Mouse (Mus musculus) layer of hippocampus, adult 6 months (tissue): ENCODE data around the gene Gm26558. TPM values are rescaled to one million over a fixed set of nuclear protein-coding genes. Genes with fewer than 3 reads are reported as not detected.

Experiments
- long read RNA-seq, 2 experiments: library from polyadenylated mRNA; unstranded; transcript quantifications; one replicate each; pipeline ENCODE4 v2.0.0; 2019 to 2020
- polyA plus RNA-seq: library from polyadenylated mRNA; unstranded; fragments of <200 nt; fragmentation: Nextera tagmentation; gene quantifications from 2 replicates; pipeline ENCODE4 v1.2.3, GENCODE M21; 2021

Gm26558 gene
- 1.3 and 2.3 TPM in 2 replicates for polyA plus RNA-seq
- long read RNA-seq, experiment 1: 0 reads
- long read RNA-seq, experiment 2, partial matches to known transcripts: 0 of 1 reads
- long read RNA-seq, experiment 2, other reads (novel, unspliced or antisense): 0 of 1 reads

DNA sequence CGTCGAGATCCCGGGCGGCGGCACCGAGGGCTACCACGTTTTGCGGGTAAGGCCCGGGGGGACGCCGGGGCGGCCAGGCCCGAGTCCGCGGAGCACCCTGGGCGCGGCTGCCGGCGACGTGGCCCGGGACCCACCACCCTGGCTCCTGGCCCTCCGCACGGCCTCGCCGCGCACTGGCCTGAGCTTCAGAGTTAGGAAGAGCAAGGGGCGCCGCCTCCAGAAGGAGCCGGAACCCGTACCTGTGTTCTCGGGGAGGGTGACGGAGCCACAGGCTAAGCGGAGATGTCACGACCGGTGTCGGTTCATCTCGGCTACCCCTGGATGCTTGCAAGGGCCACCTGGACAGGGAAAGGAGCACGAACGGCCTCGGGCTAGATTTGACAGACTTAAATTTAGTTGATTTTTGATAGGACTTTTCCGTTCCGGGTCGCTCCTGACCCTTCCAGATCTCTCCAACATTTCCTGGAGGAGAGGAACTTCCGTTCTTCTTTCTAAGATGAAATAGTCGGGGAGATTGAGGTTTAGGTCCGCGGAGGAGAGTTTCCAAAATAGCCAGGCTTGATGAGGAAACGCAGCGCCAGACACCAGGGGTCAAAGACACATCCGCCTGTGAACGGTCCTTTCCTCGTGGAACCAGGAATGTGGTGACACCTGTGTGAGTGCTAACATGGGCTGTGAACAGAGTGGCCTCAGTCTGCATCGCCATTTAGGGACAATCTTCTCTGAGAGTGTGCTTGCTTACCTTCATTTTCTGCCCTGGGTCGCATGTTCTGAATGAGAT is at the start of gene Gm26558:
Gene Gm26558, minus strand, starts transcription at position 394 of the 781 bp plus-strand sequence.

DNA sequence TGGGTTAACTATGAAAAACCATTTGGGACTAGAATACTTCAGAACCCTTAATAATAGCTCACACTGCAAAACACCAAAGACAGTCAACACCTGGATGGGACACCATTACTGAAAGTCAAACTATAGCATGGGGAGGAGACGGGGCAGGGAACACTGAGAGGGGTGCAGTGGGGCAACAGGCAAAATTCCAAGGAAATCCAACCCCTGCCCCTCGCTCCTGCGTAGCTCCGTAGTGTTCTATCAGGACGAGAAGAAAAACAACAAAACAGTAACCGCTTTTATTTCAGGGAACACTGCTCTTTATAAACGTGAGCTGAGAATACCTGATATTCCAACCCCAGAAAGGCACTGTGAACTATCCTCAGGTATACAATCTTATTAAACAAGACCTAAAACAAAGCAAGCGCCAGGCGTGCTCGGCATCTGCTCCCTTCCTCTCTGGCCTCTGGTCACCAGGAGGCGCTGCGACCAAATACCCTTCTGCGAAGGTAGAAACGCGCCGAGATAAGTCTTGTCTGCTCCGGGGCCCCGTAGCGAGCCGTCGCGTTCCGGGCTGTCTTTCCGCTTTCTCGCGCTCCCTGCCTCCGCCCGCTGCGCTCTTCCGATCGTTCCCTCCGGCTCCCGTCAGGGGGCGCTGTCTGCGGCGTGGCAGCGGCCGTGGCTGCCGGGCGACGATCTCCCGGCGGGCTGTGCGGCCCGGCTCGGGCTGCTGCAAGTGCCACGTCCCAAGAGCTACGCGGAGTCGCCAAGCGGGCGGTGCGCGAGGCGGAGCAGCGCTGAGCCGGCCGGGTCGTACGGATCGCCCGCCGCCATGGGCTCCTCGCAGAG is 807 bp downstream of the Gm26558 start, which contains the start of gene Gorasp2:
Gene Gorasp2, plus strand, starts transcription at position 690 of the 828 bp plus-strand sequence.

Other genes starting within 250 kb of the Gm26558 start
- gene Sp5, start 187.2 kb downstream of the Gm26558 start, polyA plus RNA-seq: 0.10 TPM in 1 of 2 replicates, not detected in the other
- 2.3 and 3.4 TPM in 2 replicates for gene Erich2, start 153.3 kb downstream of the Gm26558 start, polyA plus RNA-seq
- gene Gad1, start 109.0 kb downstream of the Gm26558 start, polyA plus RNA-seq: 152 and 156 TPM in 2 replicates
- 105 and 114 TPM in 2 replicates for gene Gorasp2, start 532 bp downstream of the Gm26558 start, polyA plus RNA-seq
- gene Tlk1, start 163.6 kb upstream of the Gm26558 start, polyA plus RNA-seq: 11.3 and 14.4 TPM in 2 replicates